Mouse (Mus musculus) E14TG2a.4 (cell line): ENCODE results near the gene Pdzd11.

Experiments
- CTCF ChIP-seq: conservative IDR thresholded peaks from 2 replicates; pipeline ENCODE4 v1.5.1; 2014; ENCODE audit warnings: low read length
- NANOG ChIP-seq: IDR thresholded peaks from 2 replicates; pipeline ENCODE4 v1.6.1; 2014; ENCODE audit warnings: borderline replicate concordance, low read length, mixed read lengths
- POU5F1 ChIP-seq: IDR thresholded peaks from 2 replicates; pipeline ENCODE4 v1.6.1; 2014; ENCODE audit warnings: low read length, borderline replicate concordance

DNA sequence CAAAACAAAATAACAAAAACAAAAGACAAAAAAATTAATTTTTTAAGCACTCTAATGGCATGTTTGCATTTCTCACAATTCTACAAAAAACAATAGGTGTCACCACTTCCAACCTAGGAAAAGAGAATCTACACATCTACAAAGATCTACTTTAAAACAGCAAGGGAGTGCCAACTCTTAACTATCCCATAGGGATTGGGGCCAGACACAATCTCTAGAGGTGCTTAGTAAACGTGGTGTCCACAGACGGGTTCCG, 894 bp downstream of the Pdzd11 start, which contains the start of gene Kif4:
- no peak for TF ChIP-seq CTCF
- no peak for TF ChIP-seq POU5F1
- TF ChIP-seq NANOG = no peak
